Mouse (Mus musculus) c-Kit-positive CD71-positive TER-119-positive erythroid progenitor cells, embryonic 14.5 days (primary cell): ENCODE measurements around the gene Atp5d.

ENCODE experiments used
- DNase-seq: peaks from one replicate; pipeline ENCODE4 v3.0.0-alpha.2; 2013; ENCODE audit warnings: low spot score

Gene Atp5d

DNA sequence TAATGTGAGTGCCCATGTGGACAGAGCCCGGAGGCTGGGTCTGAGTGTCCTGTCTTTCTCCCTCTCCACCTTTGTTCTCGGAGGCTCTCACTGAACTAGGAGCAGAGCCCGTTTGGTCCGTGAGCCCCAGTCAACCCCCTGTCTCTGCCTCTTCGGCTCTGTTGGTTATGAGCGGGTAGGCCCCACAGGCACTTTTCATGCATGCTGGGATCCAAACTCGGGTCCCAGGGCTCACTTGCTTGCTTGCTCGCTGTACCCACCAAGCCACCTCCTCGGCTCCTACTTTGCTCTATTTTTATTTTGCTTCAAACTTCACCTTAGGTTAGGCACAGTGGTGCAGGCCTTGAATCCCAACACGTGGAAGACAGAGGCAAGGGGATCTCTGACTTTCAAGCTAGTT is 49.3 kb downstream of the Atp5d start:
- DNase-seq: no peak

DNA sequence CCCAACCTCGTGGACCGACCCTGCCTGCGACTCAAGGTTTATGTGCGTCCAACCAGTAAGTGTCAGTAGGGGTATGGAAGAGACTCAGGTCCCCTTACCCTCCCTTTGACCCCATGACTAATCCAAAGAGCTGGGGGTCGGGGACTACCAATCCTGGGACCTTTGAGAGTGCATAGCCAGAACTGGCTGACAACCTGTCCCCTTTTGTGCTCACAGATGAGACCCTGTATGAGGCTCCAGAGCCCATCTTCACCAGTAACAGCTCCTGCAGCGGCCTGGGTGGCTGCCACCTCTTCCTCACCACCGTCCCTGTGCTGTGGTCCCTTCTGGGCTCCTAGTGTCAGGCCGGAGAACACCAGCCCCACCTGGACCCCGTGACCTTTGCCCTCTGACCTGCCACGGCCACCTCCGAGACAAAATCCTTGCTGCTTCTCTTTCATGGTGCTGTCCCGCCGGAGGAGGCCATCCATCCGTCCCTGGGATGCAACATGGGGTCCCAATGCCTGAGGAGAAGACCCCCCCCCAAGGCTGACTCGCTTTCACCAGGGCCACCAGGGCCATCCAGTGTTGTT is 50.1 kb downstream of the Atp5d start:
- no peak for DNase-seq

DNA sequence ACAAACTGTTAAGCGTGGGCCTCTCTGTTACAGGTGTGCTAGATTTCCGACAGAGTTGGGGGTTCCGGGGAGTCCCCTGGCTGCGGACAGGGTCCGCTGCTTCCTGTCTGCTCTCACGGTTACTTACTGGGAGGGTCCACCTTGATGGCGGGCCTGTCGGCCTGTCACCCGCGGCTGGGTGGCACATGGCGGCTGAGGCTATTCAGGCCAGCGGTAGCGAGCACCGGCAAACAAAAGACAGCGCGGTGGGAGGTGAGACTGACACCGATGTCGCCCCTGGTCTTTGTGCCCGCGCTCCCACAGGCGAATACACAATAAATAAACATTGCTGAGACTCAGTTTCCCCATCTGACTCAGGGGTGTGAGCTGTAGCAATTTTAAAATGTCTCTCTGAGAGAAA is 51.6 kb downstream of the Atp5d start:
- DNase-seq: no peak

DNA sequence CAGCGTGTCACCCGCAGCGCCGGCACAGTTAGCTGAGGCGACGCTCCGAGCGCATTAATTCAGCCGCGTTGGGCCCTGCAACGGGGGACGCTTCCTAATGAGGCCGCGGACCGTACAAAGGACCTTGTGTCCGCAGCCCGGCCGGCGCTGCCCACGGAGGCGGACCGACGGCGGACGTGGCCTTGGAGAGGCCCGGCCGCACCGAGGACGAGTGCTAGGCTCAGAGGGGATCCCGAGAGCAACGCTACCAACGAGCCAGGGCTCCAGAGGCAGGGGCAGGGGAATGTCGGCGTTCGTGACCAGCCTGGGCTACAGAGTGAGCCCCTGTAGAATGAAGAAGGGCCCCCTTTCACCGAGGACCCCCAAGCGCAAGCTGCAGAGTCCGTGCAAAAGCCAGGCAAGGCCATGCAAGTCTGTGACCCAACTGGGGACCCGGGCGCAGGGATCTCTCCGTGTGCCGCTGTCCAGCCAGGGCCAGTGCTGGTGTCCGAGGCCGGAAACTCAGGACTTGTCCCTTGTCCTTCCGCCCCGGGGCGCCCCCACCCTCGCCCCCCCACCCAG is 52.1 kb downstream of the Atp5d start:
- no peak for DNase-seq

DNA sequence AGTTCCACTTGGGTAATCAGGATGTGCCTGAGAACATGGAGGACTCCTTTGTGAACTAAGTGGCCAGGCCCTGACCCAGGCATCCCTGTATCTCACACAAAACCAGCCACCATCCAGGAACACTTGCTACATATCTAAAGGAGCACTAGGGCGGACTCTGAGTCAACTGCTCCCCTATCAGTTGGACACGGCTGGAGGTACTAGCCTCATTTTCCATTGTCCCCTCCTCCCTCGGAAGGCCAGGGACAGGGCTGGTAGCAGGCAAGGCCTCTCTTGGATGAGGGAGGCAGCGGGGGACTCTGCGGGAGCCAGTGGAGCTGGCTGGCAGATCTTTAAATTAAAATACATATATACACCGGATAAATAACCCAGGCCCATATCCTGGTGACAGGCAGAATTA is 55.5 kb downstream of the Atp5d start:
- DNase-seq: no peak

DNA sequence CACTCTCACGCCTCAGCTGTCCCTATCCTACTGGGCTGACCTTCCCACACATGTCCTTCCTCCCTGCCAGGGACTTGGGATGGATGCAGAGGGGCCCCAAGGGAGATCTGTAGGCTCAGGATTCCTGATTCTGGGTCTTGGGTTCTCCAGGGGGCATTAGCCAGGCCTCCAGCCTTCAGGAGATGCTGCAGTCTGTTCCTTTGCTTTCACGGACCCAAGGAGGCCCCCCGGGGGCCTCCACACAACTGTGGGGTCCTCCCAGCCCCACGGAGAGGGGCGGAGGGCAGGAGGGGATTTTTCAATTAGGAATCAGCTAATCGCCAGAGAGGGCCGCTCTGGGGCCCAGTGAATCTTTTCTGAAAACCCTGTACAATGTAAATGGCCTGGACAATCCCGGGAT is 56.0 kb downstream of the Atp5d start:
- no peak for DNase-seq
